Mouse (Mus musculus) lung, adult 2 months (tissue): ENCODE measurements around the gene Ilk.
"Not testable (repeated sequence)": the region's sequence is repeated elsewhere in the genome, so short reads cannot be mapped to it uniquely, and the experiment has no call there.

Experiments
- CTCF ChIP-seq: fragments of 200-500 bp; IDR thresholded peaks from 2 replicates; pipeline ENCODE4 v1.5.1; 2011; ENCODE audit warnings: mild to moderate bottlenecking, low read length, control low read depth; ENCODE audit not compliant: insufficient read depth
- POLR2A ChIP-seq: fragments of 200-500 bp; IDR thresholded peaks from 2 replicates; pipeline ENCODE4 v1.6.1; 2011; ENCODE audit warnings: low read depth, mild to moderate bottlenecking, control low read depth, low read length, borderline replicate concordance; ENCODE audit errors: extremely low read depth

DNA sequence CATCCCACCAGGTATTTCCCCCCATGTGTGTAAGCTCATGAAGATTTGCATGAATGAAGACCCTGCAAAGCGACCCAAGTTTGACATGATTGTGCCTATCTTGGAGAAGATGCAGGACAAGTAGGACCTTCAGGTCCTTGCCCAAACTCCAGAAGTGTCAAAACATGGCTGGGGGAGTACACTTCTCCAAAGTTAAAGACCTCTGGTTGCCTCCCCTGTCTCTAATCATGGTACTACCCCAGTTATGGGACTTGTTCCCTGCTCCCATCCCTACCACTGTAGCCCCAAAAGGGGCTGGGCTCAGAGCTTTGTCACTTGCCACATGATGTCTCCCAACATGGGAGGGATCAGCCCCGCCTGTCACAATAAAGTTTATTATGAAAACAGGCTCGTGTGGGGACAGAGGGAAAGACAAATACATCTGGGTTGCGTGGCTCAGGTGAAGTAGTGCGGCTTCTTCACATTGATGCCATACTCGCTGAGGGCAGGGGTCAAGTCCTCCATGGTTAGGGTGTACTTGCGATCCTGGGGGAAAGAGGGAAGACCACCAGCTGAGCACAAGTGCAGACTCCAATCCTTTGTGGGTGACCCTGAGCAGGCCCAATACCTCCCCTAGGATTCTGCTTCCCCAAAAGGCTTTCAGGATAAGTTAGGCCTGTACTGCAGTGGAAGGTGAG lies 6.3 kb downstream of the Ilk start:
- TF ChIP-seq POLR2A, CTCF: not testable (repeated sequence)
